In genomic region chr12:81483656-81484055, GRCm38 (mm10) we compare ENCODE assay signal across 8 mouse cellular contexts. TPM values are rescaled to one million over a fixed set of nuclear protein-coding genes. Genes with fewer than 3 reads are reported as not detected.
A peak's percentile ranks its signal among the peaks of the same experiment; 100 is the strongest.
DNase-seq lines count a peak whose midpoint lies in the region; ATAC-seq lines count a peak whose summit lies in the region.

No protein-coding gene starts in this region.

- H3K9me3 ChIP-seq in kidney, embryonic 16.5 days (ENCODE audit: low read length), result no peaks in the 10 kb centered on the region
- H3K9me3 ChIP-seq in embryonic facial prominence, embryonic 13.5 days, result no peaks in the 10 kb centered on the region
- no peaks in the 10 kb centered on the region for H3K9me3 ChIP-seq in neural tube, embryonic 11.5 days (ENCODE audit: control insufficient read depth, low read length)

- no peak for DNase-seq in kidney, adult 11 months
- DNase-seq in MN1 (ENCODE audit: low spot score), result peak; percentile 51
- DNase-seq in kidney, postnatal 36 days, result peak; percentile 6 to 27
- DNase-seq in neural tube, embryonic 11.5 days (ENCODE audit: low spot score), result peak; percentile 77
- DNase-seq in frontal cortex, postnatal 36 days (ENCODE audit: low spot score in 2 of 2), result no peak
- DNase-seq in layer of hippocampus, postnatal 25 days (ENCODE audit: extremely low spot score in 1 of 2, low spot score in 1 of 2), result no peak

- no peak for ATAC-seq in kidney, embryonic 16.5 days (ENCODE audit: low FRiP score, low TSS enrichment)
- no peak for ATAC-seq in embryonic facial prominence, embryonic 13.5 days (ENCODE audit: insufficient number of reproducible peaks, insufficient read depth, low FRiP score, low TSS enrichment, low read depth)
- ATAC-seq in neural tube, embryonic 11.5 days (ENCODE audit: insufficient read depth, low FRiP score, low TSS enrichment), result no peak

- H3K4me1 ChIP-seq in kidney, embryonic 16.5 days (ENCODE audit: insufficient read depth, low read length), result peaks cover 3% of the 10 kb centered on the region; the same call in 1 of the 2 replicates
- H3K4me1 ChIP-seq in embryonic facial prominence, embryonic 13.5 days, result no peaks in the 10 kb centered on the region
- H3K4me1 ChIP-seq in neural tube, embryonic 11.5 days (ENCODE audit: control insufficient read depth, insufficient read depth, low read length), result no peaks in the 10 kb centered on the region

- H3K4me3 ChIP-seq in kidney, embryonic 16.5 days (ENCODE audit: low read length), result peak overlapping the region; percentile 88
- peak overlapping the region; percentile 71 for H3K4me3 ChIP-seq in embryonic facial prominence, embryonic 13.5 days
- peak overlapping the region; percentile 76 for H3K4me3 ChIP-seq in neural tube, embryonic 11.5 days (ENCODE audit: low read depth, low read length)

- no peak overlapping the region for H3K27ac ChIP-seq in kidney, embryonic 16.5 days (ENCODE audit: low read length)
- no peak overlapping the region for H3K27ac ChIP-seq in embryonic facial prominence, embryonic 13.5 days
- H3K27ac ChIP-seq in neural tube, embryonic 11.5 days (ENCODE audit: low read depth, low read length), result no peak overlapping the region

- H3K36me3 ChIP-seq in kidney, embryonic 16.5 days (ENCODE audit: insufficient read depth, low read length), result no peaks in the 10 kb centered on the region
- no peaks in the 10 kb centered on the region for H3K36me3 ChIP-seq in embryonic facial prominence, embryonic 13.5 days
- no peaks in the 10 kb centered on the region for H3K36me3 ChIP-seq in neural tube, embryonic 11.5 days (ENCODE audit: control insufficient read depth, insufficient read depth, low read length)

- H3K9ac ChIP-seq in kidney, embryonic 16.5 days (replicated peaks; ENCODE audit: low read length), result peak overlapping the region; percentile 48; the same call in 1 of the 2 replicates
- peak overlapping the region; percentile 59 for H3K9ac ChIP-seq in embryonic facial prominence, embryonic 13.5 days
- no peak overlapping the region for H3K9ac ChIP-seq in neural tube, embryonic 11.5 days (ENCODE audit: low read length)

- peak overlapping the region; percentile 68 for H3K4me2 ChIP-seq in kidney, embryonic 16.5 days (replicated peaks; ENCODE audit: low read depth, low read length)
- peak overlapping the region; percentile 65 for H3K4me2 ChIP-seq in embryonic facial prominence, embryonic 13.5 days
- H3K4me2 ChIP-seq in neural tube, embryonic 11.5 days (ENCODE audit: low read depth), result peak overlapping the region; percentile 56

- no peaks in the 10 kb centered on the region for H3K27me3 ChIP-seq in kidney, embryonic 16.5 days (ENCODE audit: insufficient read depth, low read length)
- H3K27me3 ChIP-seq in embryonic facial prominence, embryonic 13.5 days, result no peaks in the 10 kb centered on the region
- H3K27me3 ChIP-seq in neural tube, embryonic 11.5 days (ENCODE audit: control insufficient read depth, insufficient read depth, low read length), result no peaks in the 10 kb centered on the region

- 32% methylated on average over 17 of the region's 17 CpGs for WGBS in kidney, embryonic 16.5 days
- 45% methylated on average over 17 of the region's 17 CpGs for WGBS in embryonic facial prominence, embryonic 13.5 days
- 25% methylated on average over 17 of the region's 17 CpGs for WGBS in neural tube, embryonic 11.5 days

RNA-seq across cellular contexts. Expression of gene Cox16, which starts 1.3 kb away (rescaled TPM):
- 113 and 124 TPM in 2 replicates for polyA plus RNA-seq in kidney, embryonic 16.5 days (2015; fragmentation: Nextera tagmentation; extraction: Ambion mirVana)
- 130 and 145 TPM in 2 replicates for polyA plus RNA-seq in embryonic facial prominence, embryonic 13.5 days (2015; fragmentation: Nextera tagmentation; extraction: Ambion mirVana)
- 124 and 130 TPM in 2 replicates for polyA plus RNA-seq in neural tube, embryonic 11.5 days (2014; fragmentation: Nextera tagmentation; extraction: Ambion mirVana)
- total RNA-seq in layer of hippocampus, postnatal 25 days (2021), result 10 to 100 TPM; 34.5 to 35.2 TPM

RNA-seq across cellular contexts. Expression of gene Gm20498, which starts 49.0 kb away (rescaled TPM):
- 29.4 and 35.0 TPM in 2 replicates for polyA plus RNA-seq in kidney, embryonic 16.5 days (2015; fragmentation: Nextera tagmentation; extraction: Ambion mirVana)
- 22.7 and 23.0 TPM in 2 replicates for polyA plus RNA-seq in embryonic facial prominence, embryonic 13.5 days (2015; fragmentation: Nextera tagmentation; extraction: Ambion mirVana)
- polyA plus RNA-seq in neural tube, embryonic 11.5 days (2014; fragmentation: Nextera tagmentation; extraction: Ambion mirVana), result 33.4 and 37.2 TPM in 2 replicates
- 10 to 100 TPM; 39.1 to 49.1 TPM for total RNA-seq in layer of hippocampus, postnatal 25 days (2021)

RNA-seq across cellular contexts. Expression of gene Synj2bp, which starts 49.1 kb away (rescaled TPM):
- polyA plus RNA-seq in kidney, embryonic 16.5 days (2015; fragmentation: Nextera tagmentation; extraction: Ambion mirVana), result 43.6 and 45.5 TPM in 2 replicates
- 39.8 and 48.6 TPM in 2 replicates for polyA plus RNA-seq in embryonic facial prominence, embryonic 13.5 days (2015; fragmentation: Nextera tagmentation; extraction: Ambion mirVana)
- polyA plus RNA-seq in neural tube, embryonic 11.5 days (2014; fragmentation: Nextera tagmentation; extraction: Ambion mirVana), result 28.6 and 29.7 TPM in 2 replicates
- total RNA-seq in layer of hippocampus, postnatal 25 days (2021), result 10 to 100 TPM; 24.9 to 29.4 TPM

Comparison
In these comparisons a context has a peak if more than half of its experiments do, and no peak if none do; other contexts are left out.
1. DNase-seq: peak in MN1 (single experiment), kidney, postnatal 36 days (2 of 2) and neural tube, embryonic 11.5 days (single experiment); none in kidney, adult 11 months (single experiment), frontal cortex, postnatal 36 days (0 of 2) and layer of hippocampus, postnatal 25 days (0 of 2).
2. Peak in every context shown above with its lines, with median percentiles within 50 percentile points of each other: H3K4me2 ChIP-seq and H3K4me3 ChIP-seq.